Mouse (Mus musculus): ENCODE results near the gene Gprc5b. TPM values are rescaled to one million over a fixed set of nuclear protein-coding genes. Genes with fewer than 3 reads are reported as not detected.

Gene Gprc5b
- polyA plus RNA-seq, 1 experiment from 2014 or later: 8.0 TPM

- Histone ChIP-seq H3K9ac (ENCODE audit: low read depth, low read length) (no peak overlapping the region), H3K27me3 (ENCODE audit: control insufficient read depth, insufficient read depth, low read length) (no peaks in the 10 kb centered on the region), H3K9me3 (ENCODE audit: control insufficient read depth, low read length) (no peaks in the 10 kb centered on the region), H3K36me3 (ENCODE audit: control insufficient read depth, insufficient read depth, low read length) (no peaks in the 10 kb centered on the region), H3K4me3 (ENCODE audit: low read length) (no peak overlapping the region), H3K4me2 (replicated peaks; ENCODE audit: low read depth, low read length) (no peak overlapping the region), H3K27ac (ENCODE audit: low read depth, low read length) (no peak overlapping the region), H3K4me1 (ENCODE audit: control insufficient read depth, insufficient read depth, low read length) (no peaks in the 10 kb centered on the region)
- 0 out of 2 replicates have a peak, but pooled peaks have one; percentile 39 for ATAC-seq (ENCODE audit: low FRiP score, low TSS enrichment)
- WGBS: 16% methylated on average over 5 of the region's 5 CpGs
Measured at GRCm38 (mm10) chr7:119010854-119011529, 16.0 kb upstream of the Gprc5b start.

- no peak for ATAC-seq (ENCODE audit: low FRiP score, low TSS enrichment)
- Histone ChIP-seq H3K9me3 (ENCODE audit: control insufficient read depth, low read length) (no peaks in the 10 kb centered on the region), H3K27me3 (ENCODE audit: control insufficient read depth, insufficient read depth, low read length) (no peaks in the 10 kb centered on the region), H3K27ac (ENCODE audit: low read depth, low read length) (no peak overlapping the region), H3K9ac (ENCODE audit: low read depth, low read length) (no peak overlapping the region), H3K4me3 (ENCODE audit: low read length) (no peak overlapping the region), H3K36me3 (ENCODE audit: control insufficient read depth, insufficient read depth, low read length) (no peaks in the 10 kb centered on the region), H3K4me2 (replicated peaks; ENCODE audit: low read depth, low read length) (no peak overlapping the region), H3K4me1 (ENCODE audit: control insufficient read depth, insufficient read depth, low read length) (no peaks in the 10 kb centered on the region)
- WGBS: 75% methylated on average over 2 of the region's 2 CpGs
Measured at GRCm38 (mm10) chr7:119002501-119002900, 7.5 kb upstream of the Gprc5b start.

GRCm38 (mm10) chr7:119001965-119002364, 7.0 kb upstream of the Gprc5b start:
- no peaks in the 10 kb centered on the region for H3K4me1 ChIP-seq (ENCODE audit: control insufficient read depth, insufficient read depth, low read length)
- no peak overlapping the region for H3K4me3 ChIP-seq (ENCODE audit: low read length)
- H3K27ac ChIP-seq (ENCODE audit: low read depth, low read length): no peak overlapping the region
- WGBS: 25% methylated on average over 2 of the region's 2 CpGs
- no peaks in the 10 kb centered on the region for H3K9me3 ChIP-seq (ENCODE audit: control insufficient read depth, low read length)
- ATAC-seq (ENCODE audit: low FRiP score, low TSS enrichment): no peak
- no peak overlapping the region for H3K9ac ChIP-seq (ENCODE audit: low read depth, low read length)
- no peak overlapping the region for H3K4me2 ChIP-seq (replicated peaks; ENCODE audit: low read depth, low read length)
- no peaks in the 10 kb centered on the region for H3K27me3 ChIP-seq (ENCODE audit: control insufficient read depth, insufficient read depth, low read length)
- H3K36me3 ChIP-seq (ENCODE audit: control insufficient read depth, insufficient read depth, low read length): no peaks in the 10 kb centered on the region

- Histone ChIP-seq H3K4me3 (ENCODE audit: low read length) (no peak overlapping the region), H3K9ac (ENCODE audit: low read depth, low read length) (no peak overlapping the region), H3K4me1 (ENCODE audit: control insufficient read depth, insufficient read depth, low read length) (peaks cover 6% of the 10 kb centered on the region; the same call in 1 of the 2 replicates), H3K27me3 (ENCODE audit: control insufficient read depth, insufficient read depth, low read length) (no peaks in the 10 kb centered on the region), H3K27ac (ENCODE audit: low read depth, low read length) (no peak overlapping the region), H3K4me2 (replicated peaks; ENCODE audit: low read depth, low read length) (no peak overlapping the region), H3K9me3 (ENCODE audit: control insufficient read depth, low read length) (no peaks in the 10 kb centered on the region), H3K36me3 (ENCODE audit: control insufficient read depth, insufficient read depth, low read length) (no peaks in the 10 kb centered on the region)
- ATAC-seq (ENCODE audit: low FRiP score, low TSS enrichment): no peak
- WGBS: 77% methylated on average over 2 of the region's 2 CpGs
Measured at GRCm38 (mm10) chr7:118999857-119000256, 4.8 kb upstream of the Gprc5b start.

GRCm38 (mm10) chr7:118996137-118996837, 1.3 kb upstream of the Gprc5b start:
- Histone ChIP-seq H3K4me3 (ENCODE audit: low read length) (peak overlapping the region; percentile 4; the same call in 1 of the 2 replicates), H3K27ac (ENCODE audit: low read depth, low read length) (no peak overlapping the region), H3K4me1 (ENCODE audit: control insufficient read depth, insufficient read depth, low read length) (peaks cover 22% of the 10 kb centered on the region; the same call in 1 of the 2 replicates), H3K9me3 (ENCODE audit: control insufficient read depth, low read length) (no peaks in the 10 kb centered on the region), H3K36me3 (ENCODE audit: control insufficient read depth, insufficient read depth, low read length) (no peaks in the 10 kb centered on the region), H3K27me3 (ENCODE audit: control insufficient read depth, insufficient read depth, low read length) (no peaks in the 10 kb centered on the region), H3K9ac (ENCODE audit: low read depth, low read length) (no peak overlapping the region), H3K4me2 (replicated peaks; ENCODE audit: low read depth, low read length) (peak overlapping the region; percentile 93; the same call in 1 of the 2 replicates)
- WGBS: 7% methylated on average over 13 of the region's 13 CpGs
- ATAC-seq (ENCODE audit: low FRiP score, low TSS enrichment): peak; percentile 24

- Histone ChIP-seq H3K4me2 (replicated peaks; ENCODE audit: low read depth, low read length) (peak overlapping the region; percentile 93), H3K27ac (ENCODE audit: low read depth, low read length) (no peak overlapping the region), H3K4me3 (ENCODE audit: low read length) (peak overlapping the region; percentile 43; the same call in 1 of the 2 replicates), H3K9ac (ENCODE audit: low read depth, low read length) (0 out of 2 replicates have a peak overlapping the region, but pooled peaks have one; percentile 53), H3K27me3 (ENCODE audit: control insufficient read depth, insufficient read depth, low read length) (no peaks in the 10 kb centered on the region), H3K4me1 (ENCODE audit: control insufficient read depth, insufficient read depth, low read length) (peaks cover 22% of the 10 kb centered on the region; the same call in 1 of the 2 replicates), H3K9me3 (ENCODE audit: control insufficient read depth, low read length) (no peaks in the 10 kb centered on the region), H3K36me3 (ENCODE audit: control insufficient read depth, insufficient read depth, low read length) (no peaks in the 10 kb centered on the region)
- WGBS: 8% methylated on average over 14 of the region's 14 CpGs
- ATAC-seq (ENCODE audit: low FRiP score, low TSS enrichment): peak; percentile 28
Measured at GRCm38 (mm10) chr7:118995671-118996070, 660 bp upstream of the Gprc5b start.

GRCm38 (mm10) chr7:118994231-118994842, 674 bp downstream of the Gprc5b start:
- H3K27ac ChIP-seq (ENCODE audit: low read depth, low read length): no peak overlapping the region

GRCm38 (mm10) chr7:118993597-118994230, 1.3 kb downstream of the Gprc5b start:
- Histone ChIP-seq H3K27ac (ENCODE audit: low read depth, low read length) (no peak overlapping the region), H3K4me2 (replicated peaks; ENCODE audit: low read depth, low read length) (peak overlapping the region; percentile 93), H3K9me3 (ENCODE audit: control insufficient read depth, low read length) (no peaks in the 10 kb centered on the region), H3K36me3 (ENCODE audit: control insufficient read depth, insufficient read depth, low read length) (no peaks in the 10 kb centered on the region), H3K27me3 (ENCODE audit: control insufficient read depth, insufficient read depth, low read length) (no peaks in the 10 kb centered on the region), H3K9ac (ENCODE audit: low read depth, low read length) (peak overlapping the region; percentile 53), H3K4me1 (ENCODE audit: control insufficient read depth, insufficient read depth, low read length) (peaks cover 22% of the 10 kb centered on the region; the same call in 1 of the 2 replicates), H3K4me3 (ENCODE audit: low read length) (peak overlapping the region; percentile 43)
- WGBS: under 1% methylated on average over 25 of the region's 26 CpGs
- ATAC-seq (ENCODE audit: low FRiP score, low TSS enrichment): 0 out of 2 replicates have a peak, but pooled peaks have one; percentile 5

More at GRCm38 (mm10) chr7:118994231-118994842, 674 bp downstream of the Gprc5b start:
- Histone ChIP-seq H3K9me3 (ENCODE audit: control insufficient read depth, low read length) (no peaks in the 10 kb centered on the region), H3K27me3 (ENCODE audit: control insufficient read depth, insufficient read depth, low read length) (no peaks in the 10 kb centered on the region), H3K36me3 (ENCODE audit: control insufficient read depth, insufficient read depth, low read length) (no peaks in the 10 kb centered on the region), H3K4me3 (ENCODE audit: low read length) (peak overlapping the region; percentile 43), H3K9ac (ENCODE audit: low read depth, low read length) (peak overlapping the region; percentile 53), H3K4me2 (replicated peaks; ENCODE audit: low read depth, low read length) (peak overlapping the region; percentile 93), H3K4me1 (ENCODE audit: control insufficient read depth, insufficient read depth, low read length) (peaks cover 22% of the 10 kb centered on the region; the same call in 1 of the 2 replicates)
- under 1% methylated on average over 21 of the region's 21 CpGs for WGBS
- peak; percentile 26 for ATAC-seq (ENCODE audit: low FRiP score, low TSS enrichment)
